9 mouse cellular contexts compared by ENCODE assay signal in genomic region chr17:83956821-83957565, GRCm38 (mm10).
A peak's percentile ranks its signal among the peaks of the same experiment; 100 is the strongest.
DNase-seq lines count a peak whose midpoint lies in the region; ATAC-seq lines count a peak whose summit lies in the region.
"Had no signal": no experiment of that assay in that cellular context is flagged by ENCODE, and none has a peak within 500 bp of the region (broad histone marks: within the 10 kb centered on the region; RNA-seq: fewer than 3 reads in every experiment).

No protein-coding gene starts in this region.

- H3K4me3 ChIP-seq in midbrain, embryonic 10.5 days = no peak overlapping the region
- H3K4me3 ChIP-seq in midbrain, embryonic 15.5 days = no peak overlapping the region
- no peak overlapping the region for H3K4me3 ChIP-seq in heart, embryonic 13.5 days
- no peak overlapping the region for H3K4me3 ChIP-seq in limb, embryonic 10.5 days
- H3K4me3 ChIP-seq in stomach, embryonic 16.5 days (replicated peaks; ENCODE audit: low read length) = no peak overlapping the region

- no peak for ATAC-seq in midbrain, embryonic 15.5 days (replicated peaks)
- ATAC-seq in heart, embryonic 13.5 days (ENCODE audit: extremely low read depth, insufficient number of reproducible peaks, low FRiP score, low TSS enrichment) = no peak
- ATAC-seq in stomach, embryonic 16.5 days (ENCODE audit: insufficient read depth, low FRiP score) = no peak

- peaks cover 12% of the 10 kb centered on the region for H3K27me3 ChIP-seq in midbrain, embryonic 10.5 days (ENCODE audit: low read depth, poor library complexity, severe bottlenecking)
- H3K27me3 ChIP-seq in midbrain, embryonic 15.5 days (replicated peaks) = no peaks in the 10 kb centered on the region
- H3K27me3 ChIP-seq in heart, embryonic 13.5 days (replicated peaks) = no peaks in the 10 kb centered on the region
- H3K27me3 ChIP-seq in limb, embryonic 10.5 days (ENCODE audit: low read depth, poor library complexity, severe bottlenecking) = no peaks in the 10 kb centered on the region
- no peaks in the 10 kb centered on the region for H3K27me3 ChIP-seq in stomach, embryonic 16.5 days (ENCODE audit: control insufficient read depth, insufficient read depth, low read length)

- H3K27ac ChIP-seq in midbrain, embryonic 10.5 days (replicated peaks) = peak overlapping the region; percentile 93
- no peak overlapping the region for H3K27ac ChIP-seq in midbrain, embryonic 15.5 days
- H3K27ac ChIP-seq in heart, embryonic 13.5 days (replicated peaks) = peak overlapping the region; percentile 57
- peak overlapping the region; percentile 88 for H3K27ac ChIP-seq in limb, embryonic 10.5 days
- peak overlapping the region; percentile 94 for H3K27ac ChIP-seq in stomach, embryonic 16.5 days (ENCODE audit: low read length)

- peaks cover 80% of the 10 kb centered on the region for H3K4me1 ChIP-seq in midbrain, embryonic 10.5 days
- H3K4me1 ChIP-seq in midbrain, embryonic 15.5 days = peaks cover 34% of the 10 kb centered on the region
- H3K4me1 ChIP-seq in heart, embryonic 13.5 days = peaks cover 79% of the 10 kb centered on the region
- H3K4me1 ChIP-seq in limb, embryonic 10.5 days = peaks cover 90% of the 10 kb centered on the region
- H3K4me1 ChIP-seq in stomach, embryonic 16.5 days (ENCODE audit: control insufficient read depth, insufficient read depth, low read length) = peaks cover 74% of the 10 kb centered on the region

- 67% methylated on average over 12 of the region's 12 CpGs for WGBS in midbrain, embryonic 10.5 days
- WGBS in midbrain, embryonic 15.5 days = 69% methylated on average over 12 of the region's 12 CpGs
- WGBS in heart, embryonic 13.5 days = 31% methylated on average over 12 of the region's 12 CpGs
- 19% methylated on average over 12 of the region's 12 CpGs for WGBS in limb, embryonic 10.5 days
- 43% methylated on average over 12 of the region's 12 CpGs for WGBS in stomach, embryonic 16.5 days

- no peak for DNase-seq in midbrain, embryonic 10.5 days (ENCODE audit: low spot score)
- DNase-seq in limb, embryonic 10.5 days (ENCODE audit: low spot score) = no peak
- no peak for DNase-seq in thymus, adult 18-20 months
- no peak for DNase-seq in gastrocnemius, postnatal 10 days
- DNase-seq in left cerebral cortex, postnatal 25 days (ENCODE audit: low spot score in 2 of 2) = no peak
- DNase-seq: thymus, postnatal 36 days had no signal

- intact Hi-C loops in left cerebral cortex, postnatal 25 days (cut with DNase I) = no loop called here

- no peaks in the 10 kb centered on the region for H3K9me3 ChIP-seq in midbrain, embryonic 10.5 days (replicated peaks)
- H3K9me3 ChIP-seq in midbrain, embryonic 15.5 days = no peaks in the 10 kb centered on the region
- no peaks in the 10 kb centered on the region for H3K9me3 ChIP-seq in heart, embryonic 13.5 days
- H3K9me3 ChIP-seq in limb, embryonic 10.5 days (replicated peaks) = no peaks in the 10 kb centered on the region
- H3K9me3 ChIP-seq in stomach, embryonic 16.5 days (replicated peaks; ENCODE audit: control insufficient read depth, low read length) = no peaks in the 10 kb centered on the region

- H3K36me3 ChIP-seq in midbrain, embryonic 10.5 days = no peaks in the 10 kb centered on the region
- H3K36me3 ChIP-seq in midbrain, embryonic 15.5 days (replicated peaks) = no peaks in the 10 kb centered on the region
- no peaks in the 10 kb centered on the region for H3K36me3 ChIP-seq in heart, embryonic 13.5 days
- H3K36me3 ChIP-seq in limb, embryonic 10.5 days = no peaks in the 10 kb centered on the region
- no peaks in the 10 kb centered on the region for H3K36me3 ChIP-seq in stomach, embryonic 16.5 days (ENCODE audit: control insufficient read depth, insufficient read depth, low read length)

- no peak overlapping the region for H3K4me2 ChIP-seq in midbrain, embryonic 15.5 days
- no peak overlapping the region for H3K4me2 ChIP-seq in heart, embryonic 13.5 days
- no peak overlapping the region for H3K4me2 ChIP-seq in stomach, embryonic 16.5 days (ENCODE audit: low read depth, low read length)

- no peak overlapping the region for H3K9ac ChIP-seq in midbrain, embryonic 15.5 days
- H3K9ac ChIP-seq in heart, embryonic 13.5 days = peak overlapping the region; percentile 47; the same call in 1 of the 2 replicates
- peak overlapping the region; percentile 58 for H3K9ac ChIP-seq in stomach, embryonic 16.5 days (ENCODE audit: low read length)
